In genomic region chr1:165828615-165829014, GRCm38 (mm10) we compare ENCODE assay signal across 32 mouse cellular contexts. TPM values are rescaled to one million over a fixed set of nuclear protein-coding genes. Genes with fewer than 3 reads are reported as not detected.
A peak's percentile ranks its signal among the peaks of the same experiment; 100 is the strongest.
DNase-seq lines count a peak whose midpoint lies in the region; ATAC-seq lines count a peak whose summit lies in the region.
"Had no signal": no experiment of that assay in that cellular context is flagged by ENCODE, and none has a peak within 500 bp of the region (broad histone marks: within the 10 kb centered on the region; RNA-seq: fewer than 3 reads in every experiment).

No protein-coding gene starts in this region.

- ATAC-seq in kidney, embryonic 16.5 days (ENCODE audit: low FRiP score, low TSS enrichment), result 0 out of 2 replicates have a peak, but pooled peaks have one; percentile 11
- peak; percentile 40; the same call in 1 of the 2 replicates for ATAC-seq in megakaryocyte, adult 5-6 weeks (ENCODE audit: poor library complexity, severe bottlenecking)
- ATAC-seq: forebrain, embryonic 14.5 days; midbrain, embryonic 15.5 days had no signal

- H3K4me1 ChIP-seq in kidney, embryonic 16.5 days (ENCODE audit: insufficient read depth, low read length), result no peaks in the 10 kb centered on the region
- H3K4me1 ChIP-seq: embryonic facial prominence, embryonic 12.5 days; heart, embryonic 15.5 days; limb, embryonic 15.5 days; liver, embryonic 15.5 days had no signal

- DNase-seq in kidney, postnatal 25 days, result no peak
- peak; percentile 68 for DNase-seq in CD4-positive helper T cell, adult 2 months (ENCODE audit: low read depth, low spot score)
- peak; percentile 37 for DNase-seq in T-cell, adult 2 months (ENCODE audit: low spot score)
- no peak for DNase-seq in B cell, adult 2 months
- DNase-seq in urinary bladder, postnatal 10 days (ENCODE audit: low spot score), result no peak
- DNase-seq: adrenal gland, postnatal 14 days; cerebellum, adult 11 months; cerebellum, adult 9-10 months; cerebellum, postnatal 36 days; embryo, embryonic 11 days; gastrocnemius, postnatal 25 days; heart, adult 11 months; heart, postnatal 36 days; kidney, adult 11 months; kidney, postnatal 36 days; layer of hippocampus, postnatal 36 days; lung, embryonic 14.5 days; lung, postnatal 14 days had no signal

- no peaks in the 10 kb centered on the region for H3K36me3 ChIP-seq in kidney, embryonic 16.5 days (ENCODE audit: insufficient read depth, low read length)
- H3K36me3 ChIP-seq: embryonic facial prominence, embryonic 12.5 days; heart, embryonic 10.5 days; heart, embryonic 15.5 days; hindbrain, embryonic 13.5 days; limb, embryonic 10.5 days; limb, embryonic 15.5 days; liver, embryonic 15.5 days; midbrain, embryonic 10.5 days; midbrain, embryonic 15.5 days had no signal

- H3K9ac ChIP-seq in kidney, embryonic 16.5 days (replicated peaks; ENCODE audit: low read length), result no peak overlapping the region
- H3K9ac ChIP-seq: embryonic facial prominence, embryonic 12.5 days; heart, embryonic 15.5 days; hindbrain, embryonic 13.5 days; limb, embryonic 15.5 days; liver, embryonic 15.5 days; lung, embryonic 14.5 days; midbrain, embryonic 15.5 days had no signal

- H3K27ac ChIP-seq in kidney, embryonic 16.5 days (ENCODE audit: low read length), result no peak overlapping the region
- H3K27ac ChIP-seq: embryonic facial prominence, embryonic 12.5 days; heart, embryonic 10.5 days; heart, embryonic 15.5 days; hindbrain, embryonic 13.5 days; limb, embryonic 15.5 days; liver, embryonic 15.5 days; midbrain, embryonic 10.5 days; midbrain, embryonic 15.5 days had no signal

- H3K27me3 ChIP-seq in kidney, embryonic 16.5 days (ENCODE audit: insufficient read depth, low read length), result no peaks in the 10 kb centered on the region
- H3K27me3 ChIP-seq: CH12.LX; embryonic facial prominence, embryonic 12.5 days; heart, embryonic 15.5 days; limb, embryonic 15.5 days; liver, embryonic 15.5 days; midbrain, embryonic 15.5 days had no signal

- no peak overlapping the region for H3K4me3 ChIP-seq in kidney, embryonic 16.5 days (ENCODE audit: low read length)
- H3K4me3 ChIP-seq: embryonic facial prominence, embryonic 12.5 days; heart, embryonic 10.5 days; heart, embryonic 15.5 days; hindbrain, embryonic 13.5 days; limb, embryonic 10.5 days; limb, embryonic 15.5 days; liver, embryonic 15.5 days; midbrain, embryonic 10.5 days; midbrain, embryonic 15.5 days had no signal

- H3K4me2 ChIP-seq in kidney, embryonic 16.5 days (replicated peaks; ENCODE audit: low read depth, low read length), result no peak overlapping the region
- H3K4me2 ChIP-seq: embryonic facial prominence, embryonic 12.5 days; heart, embryonic 15.5 days; hindbrain, embryonic 13.5 days; limb, embryonic 15.5 days; liver, embryonic 15.5 days; lung, embryonic 14.5 days; midbrain, embryonic 15.5 days had no signal

- H3K9me3 ChIP-seq in kidney, embryonic 16.5 days (ENCODE audit: low read length), result no peaks in the 10 kb centered on the region
- H3K9me3 ChIP-seq: embryonic facial prominence, embryonic 12.5 days; heart, embryonic 10.5 days; heart, embryonic 15.5 days; hindbrain, embryonic 13.5 days; limb, embryonic 10.5 days; limb, embryonic 15.5 days; liver, embryonic 15.5 days; midbrain, embryonic 10.5 days; midbrain, embryonic 15.5 days had no signal

- 93% methylated on average over 6 of the region's 6 CpGs for WGBS in kidney, embryonic 16.5 days

RNA-seq across cellular contexts. Expression of gene Cd247, which starts 40.1 kb away (rescaled TPM):
- 0.91 and 1.6 TPM in 2 replicates for polyA plus RNA-seq in kidney, embryonic 16.5 days (2015; fragmentation: Nextera tagmentation; extraction: Ambion mirVana)
- total RNA-seq in megakaryocyte, adult 5-6 weeks (2015), result 1.1 and 2.8 TPM in 2 replicates
- total RNA-seq in megakaryocyte, adult 5-6 weeks (2017), result 2.1 and 3.7 TPM in 2 replicates
- total RNA-seq: layer of hippocampus, postnatal 36 days; left cerebral cortex, postnatal 10 days had no signal

Comparison
In these comparisons a context has a peak if more than half of its experiments do, and no peak if none do; other contexts are left out.
1. DNase-seq: peak in CD4-positive helper T cell, adult 2 months (single experiment) and T-cell, adult 2 months (single experiment); none in kidney, postnatal 25 days (0 of 2), B cell, adult 2 months (0 of 2) and urinary bladder, postnatal 10 days (single experiment).